Mouse (Mus musculus) stomach, postnatal 0 days (tissue): ENCODE results near the gene Dot1l. TPM values are rescaled to one million over a fixed set of nuclear protein-coding genes. Genes with fewer than 3 reads are reported as not detected.

ENCODE experiments used
- ATAC-seq: fragments of 200-750 bp; cut with Nextera tagmentation; 2 replicates; pipeline ENCODE4 v1.8.0; 2017; ENCODE audit not compliant: low FRiP score, low TSS enrichment
- DNase-seq: peaks from one replicate; pipeline ENCODE4 v3.0.0-alpha.2; 2016; ENCODE audit warnings: low spot score
- H3K27ac ChIP-seq: fragments of 300-500 bp; sonication (generic); replicated peaks from 2 replicates; pipeline ENCODE4 v1.5.1; 2014; ENCODE audit warnings: mild to moderate bottlenecking, control low read depth
- H3K27me3 ChIP-seq: fragments of 300-500 bp; sonication (generic); 2 replicates; pipeline ENCODE4 v1.6.1; 2014; ENCODE audit warnings: low read length; ENCODE audit not compliant: control insufficient read depth, insufficient read depth
- H3K36me3 ChIP-seq: fragments of 300-500 bp; sonication (generic); 2 replicates; pipeline ENCODE4 v1.6.1; 2014; ENCODE audit warnings: low read length, mixed read lengths; ENCODE audit not compliant: control insufficient read depth, insufficient read depth
- H3K4me1 ChIP-seq: fragments of 300-500 bp; sonication (generic); replicated peaks from 2 replicates; pipeline ENCODE4 v1.6.1; 2014; ENCODE audit warnings: antibody characterized with exemption; ENCODE audit not compliant: control insufficient read depth, insufficient read depth
- H3K4me2 ChIP-seq: fragments of 300-500 bp; sonication (generic); replicated peaks from 2 replicates; pipeline ENCODE4 v1.6.1; 2014; ENCODE audit warnings: low read depth, mild to moderate bottlenecking, control low read depth, moderate library complexity
- H3K4me3 ChIP-seq: fragments of 300-500 bp; sonication (generic); 2 replicates; pipeline ENCODE4 v1.5.1; 2014; ENCODE audit warnings: low read depth, low read length, control low read depth
- H3K9ac ChIP-seq: fragments of 300-500 bp; sonication (generic); 2 replicates; pipeline ENCODE4 v1.6.1; 2014; ENCODE audit warnings: mild to moderate bottlenecking, low read length, control low read depth, mixed read lengths
- H3K9me3 ChIP-seq: fragments of 300-500 bp; sonication (generic); 2 replicates; pipeline ENCODE4 v1.6.1; 2016; ENCODE audit warnings: low read length; ENCODE audit not compliant: control insufficient read depth
- CTCF ChIP-seq: IDR thresholded peaks from 2 replicates; pipeline ENCODE4 v1.5.1; 2016; ENCODE audit warnings: antibody characterized with exemption, low read depth, mild to moderate bottlenecking, moderate library complexity
- EP300 ChIP-seq: optimal IDR thresholded peaks from 2 replicates; pipeline ENCODE3; 2016; ENCODE audit warnings: antibody characterized with exemption
- WGBS: fragments of 180-500 bp; shearing (Covaris S2); extraction: QIAGEN DNeasy Blood & Tissue Kit; methylation state at CpG from one replicate; pipeline ENCODE4 v1.1.7; 2014; 5-methylcytosine and 5-hydroxymethylcytosine counted together
- polyA plus RNA-seq: library from polyadenylated mRNA; unstranded; fragments of >200 nt; fragmentation: Nextera tagmentation; extraction: Ambion mirVana; gene quantifications from 2 replicates; pipeline ENCODE4 v1.2.1, GENCODE M21; 2015

The Dot1l gene
- polyA plus RNA-seq, 1 experiment from 2014 or later = 5.4 TPM

- H3K4me3 ChIP-seq = no peak overlapping the region
- no peak overlapping the region for H3K27ac ChIP-seq
- no peak overlapping the region for H3K4me2 ChIP-seq
- H3K4me1 ChIP-seq = no peaks in the 10 kb centered on the region
- TF ChIP-seq CTCF (no peak), EP300 (no peak)
- DNase-seq = no peak
- H3K27me3 ChIP-seq = no peaks in the 10 kb centered on the region
- H3K9me3 ChIP-seq = no peaks in the 10 kb centered on the region
- 90% methylated on average over 19 of the region's 19 CpGs for WGBS
- no peak overlapping the region for H3K9ac ChIP-seq
- no peak for ATAC-seq
- H3K36me3 ChIP-seq = peaks cover 61% of the 10 kb centered on the region
Measured at GRCm38 (mm10) chr10:80790761-80791404, 35.9 kb downstream of the Dot1l start.

GRCm38 (mm10) chr10:80791476-80792174 lies 36.6 kb downstream of the Dot1l start:
- no peak overlapping the region for H3K4me2 ChIP-seq
- H3K4me3 ChIP-seq = no peak overlapping the region
- H3K9ac ChIP-seq = no peak overlapping the region
- no peak for ATAC-seq
- H3K27ac ChIP-seq = no peak overlapping the region
- peaks cover 58% of the 10 kb centered on the region for H3K36me3 ChIP-seq
- no peaks in the 10 kb centered on the region for H3K27me3 ChIP-seq
- H3K4me1 ChIP-seq = no peaks in the 10 kb centered on the region; the same call in 1 of the 2 replicates
- no peak for DNase-seq
- TF ChIP-seq EP300 = no peak
- TF ChIP-seq CTCF = no peak
- WGBS = 71% methylated on average over 30 of the region's 33 CpGs
- H3K9me3 ChIP-seq = no peaks in the 10 kb centered on the region

- DNase-seq = no peak
- Histone ChIP-seq H3K27ac (no peak overlapping the region), H3K4me3 (no peak overlapping the region), H3K36me3 (peaks cover 53% of the 10 kb centered on the region), H3K9ac (no peak overlapping the region), H3K4me2 (no peak overlapping the region), H3K9me3 (no peaks in the 10 kb centered on the region), H3K27me3 (no peaks in the 10 kb centered on the region), H3K4me1 (peaks cover 4% of the 10 kb centered on the region)
- ATAC-seq = no peak
- WGBS = 62% methylated on average over 38 of the region's 41 CpGs
- TF ChIP-seq CTCF = no peak
- TF ChIP-seq EP300 = no peak
Measured at GRCm38 (mm10) chr10:80792175-80793032, 37.4 kb downstream of the Dot1l start.

GRCm38 (mm10) chr10:80793033-80793784 lies 38.2 kb downstream of the Dot1l start:
- ATAC-seq (no peak), DNase-seq (no peak)
- no peak overlapping the region for H3K27ac ChIP-seq
- peaks cover 45% of the 10 kb centered on the region for H3K36me3 ChIP-seq
- 0 out of 2 replicates have a peak overlapping the region, but pooled peaks have one; percentile 4 for H3K9ac ChIP-seq
- H3K4me1 ChIP-seq = peaks cover 4% of the 10 kb centered on the region
- H3K4me3 ChIP-seq = no peak overlapping the region
- H3K27me3 ChIP-seq = no peaks in the 10 kb centered on the region
- 84% methylated on average over 13 of the region's 13 CpGs for WGBS
- H3K4me2 ChIP-seq = no peak overlapping the region
- TF ChIP-seq EP300 (no peak), CTCF (no peak)
- no peaks in the 10 kb centered on the region for H3K9me3 ChIP-seq

- H3K27ac ChIP-seq = no peak overlapping the region
- no peak for TF ChIP-seq EP300
- no peak for TF ChIP-seq CTCF
Measured at GRCm38 (mm10) chr10:80793803-80794202, 38.8 kb downstream of the Dot1l start.

More at GRCm38 (mm10) chr10:80793803-80794202, 38.8 kb downstream of the Dot1l start:
- no peaks in the 10 kb centered on the region for H3K9me3 ChIP-seq
- WGBS = 80% methylated on average over 4 of the region's 4 CpGs
- H3K9ac ChIP-seq = no peak overlapping the region
- H3K4me1 ChIP-seq = peaks cover 4% of the 10 kb centered on the region
- no peak overlapping the region for H3K4me3 ChIP-seq
- no peak for ATAC-seq
- H3K4me2 ChIP-seq = no peak overlapping the region
- no peaks in the 10 kb centered on the region for H3K27me3 ChIP-seq
- H3K36me3 ChIP-seq = peaks cover 41% of the 10 kb centered on the region
- DNase-seq = no peak
